Mouse (Mus musculus): Measurements from ENCODE around the gene Efcc1. TPM values are rescaled to one million over a fixed set of nuclear protein-coding genes. Genes with fewer than 3 reads are reported as not detected.

Gene Efcc1
- 1.6 and 2.3 TPM in 2 replicates for polyA plus RNA-seq (2012; rRNA removed)

GRCm38 (mm10) chr6:87730591-87731462, at the start of gene Efcc1:
Gene Efcc1 (plus strand): TSS chr6:87730869.

DNA sequence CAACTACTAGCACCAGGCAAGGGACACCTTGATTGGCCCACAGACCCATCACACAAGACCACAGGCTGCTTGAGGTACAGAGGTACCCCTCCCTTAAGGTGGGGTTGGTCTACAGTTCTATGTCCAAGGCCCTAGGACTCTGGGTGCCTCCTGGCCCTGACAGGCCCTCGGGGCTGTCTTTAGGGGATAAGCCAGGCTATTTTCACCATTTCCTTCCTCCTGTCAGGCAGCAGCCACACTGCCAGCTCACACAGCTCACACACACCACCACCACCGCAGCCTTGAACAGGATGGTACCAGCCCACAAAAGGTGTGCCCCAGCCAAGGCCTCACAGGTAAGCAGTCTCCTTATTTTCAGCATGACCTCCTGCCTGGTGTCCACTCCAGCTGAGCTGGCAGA, 47.2 kb downstream of the Efcc1 start, which contains the start of gene Gp9:
Gene Gp9, plus strand, starts transcription at position 231 of the 400 bp plus-strand sequence.

Other genes starting within 250 kb of the Efcc1 start
- 0.12 and 0.17 TPM in 2 replicates for gene Arhgap25, start 197.6 kb upstream of the Efcc1 start, polyA plus RNA-seq (2012; rRNA removed)
- 0.23 and 0.47 TPM in 2 replicates for gene Prokr1, start 140.1 kb upstream of the Efcc1 start, polyA plus RNA-seq (2012; rRNA removed)
- gene Aplf, start 58.7 kb upstream of the Efcc1 start, polyA plus RNA-seq (2012; rRNA removed) = 1.7 and 2.5 TPM in 2 replicates
- 1.1 and 3.0 TPM in 2 replicates for gene Gp9, start 47.2 kb downstream of the Efcc1 start, polyA plus RNA-seq (2012; rRNA removed)
- 32.2 and 34.4 TPM in 2 replicates for gene Rab43, start 81.3 kb downstream of the Efcc1 start, polyA plus RNA-seq (2012; rRNA removed)
- 0.12 and 0.22 TPM in 2 replicates for gene Gm45140, start 104.9 kb downstream of the Efcc1 start, polyA plus RNA-seq (2012; rRNA removed)
- gene Isy1, start 107.9 kb downstream of the Efcc1 start, polyA plus RNA-seq (2012; rRNA removed) = 1.4 and 1.8 TPM in 2 replicates
- gene Cnbp, start 120.2 kb downstream of the Efcc1 start, polyA plus RNA-seq (2012; rRNA removed) = 32.1 and 33.0 TPM in 2 replicates
- 17.6 and 22.7 TPM in 2 replicates for gene Copg1, start 156.9 kb downstream of the Efcc1 start, polyA plus RNA-seq (2012; rRNA removed)
- gene Hmces, start 183.1 kb downstream of the Efcc1 start, polyA plus RNA-seq (2012; rRNA removed) = 11.0 and 12.3 TPM in 2 replicates